Comparison of ENCODE assay signal across 17 mouse cellular contexts in the genomic region with DNA sequence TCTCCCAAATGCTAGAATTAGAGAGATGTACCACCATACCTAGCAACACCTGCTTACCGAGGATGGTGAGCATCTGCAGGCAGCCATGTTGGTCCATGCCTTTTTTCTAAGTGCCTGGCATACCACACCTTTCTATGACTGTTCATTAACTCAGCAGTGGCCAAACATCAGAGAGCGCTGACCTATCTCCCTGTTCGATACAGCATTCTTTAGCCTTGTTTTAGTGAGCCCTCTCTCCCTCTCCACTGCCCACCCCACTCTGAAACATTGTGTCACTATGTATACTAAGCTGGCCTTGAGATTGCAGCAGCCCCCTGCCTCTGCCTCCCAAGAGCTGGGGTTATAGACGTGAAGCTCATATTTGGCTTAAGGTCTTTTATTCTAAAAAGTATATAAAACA. TPM values are rescaled to one million over a fixed set of nuclear protein-coding genes. Genes with fewer than 3 reads are reported as not detected.
"Had no signal": no experiment of that assay in that cellular context is flagged by ENCODE, and none has a peak within 500 bp of the region (broad histone marks: within the 10 kb centered on the region; RNA-seq: fewer than 3 reads in every experiment).

No protein-coding gene starts in this region.

- H3K27me3 ChIP-seq: hindbrain, embryonic 12.5 days; neural tube, embryonic 13.5 days had no signal

- H3K9me3 ChIP-seq: hindbrain, embryonic 12.5 days; midbrain, embryonic 10.5 days; neural tube, embryonic 13.5 days had no signal

- H3K27ac ChIP-seq: hindbrain, embryonic 12.5 days; layer of hippocampus, adult 2 months; midbrain, embryonic 10.5 days; neural tube, embryonic 13.5 days had no signal

- H3K4me2 ChIP-seq: hindbrain, embryonic 12.5 days; lung, embryonic 14.5 days; neural tube, embryonic 13.5 days had no signal

- H3K4me3 ChIP-seq: hindbrain, embryonic 12.5 days; layer of hippocampus, adult 2 months; midbrain, embryonic 10.5 days; neural tube, embryonic 13.5 days had no signal

- ATAC-seq: hindbrain, embryonic 16.5 days; inflammation-experienced regulatory T-cells, adult 6 months; intestine, postnatal 0 days had no signal

- H3K36me3 ChIP-seq: hindbrain, embryonic 12.5 days; midbrain, embryonic 10.5 days; neural tube, embryonic 13.5 days had no signal

- H3K9ac ChIP-seq: hindbrain, embryonic 12.5 days; lung, embryonic 14.5 days; neural tube, embryonic 13.5 days had no signal

- DNase-seq: lung, embryonic 14.5 days; midbrain, embryonic 14.5 days; retina, postnatal 1 day; right cerebral cortex, postnatal 4 days; spleen, adult 18-20 months; thymus, postnatal 4 days had no signal

RNA-seq across cellular contexts. Expression of gene Rsph14, which starts 21.3 kb away (rescaled TPM):
- total RNA-seq: megakaryocyte, adult 5-6 weeks; monocyte, adult 5-6 weeks had no signal
- polyA plus RNA-seq: inflammation-experienced regulatory T-cells, adult 6 months; intestine, postnatal 0 days; limb, embryonic 14.5 days; lung, embryonic 14.5 days; midbrain, embryonic 10.5 days; stomach, embryonic 14.5 days had no signal
